Mouse (Mus musculus) right cerebral cortex, adult 18-20 months (tissue): ENCODE measurements around the gene Gm17606.
"Not testable (repeated sequence)": the region's sequence is repeated elsewhere in the genome, so short reads cannot be mapped to it uniquely, and the experiment has no call there.

Experiments
- DNase-seq: peaks from one replicate; pipeline ENCODE4 v3.0.0; 2022; ENCODE audit warnings: mixed read lengths

The Gm17606 gene

GRCm38 (mm10) chr14:54640946-54641304, at the start of gene Gm17606:
Gm17606 (plus strand) TSS chr14:54640952.
- no peak for DNase-seq

DNA sequence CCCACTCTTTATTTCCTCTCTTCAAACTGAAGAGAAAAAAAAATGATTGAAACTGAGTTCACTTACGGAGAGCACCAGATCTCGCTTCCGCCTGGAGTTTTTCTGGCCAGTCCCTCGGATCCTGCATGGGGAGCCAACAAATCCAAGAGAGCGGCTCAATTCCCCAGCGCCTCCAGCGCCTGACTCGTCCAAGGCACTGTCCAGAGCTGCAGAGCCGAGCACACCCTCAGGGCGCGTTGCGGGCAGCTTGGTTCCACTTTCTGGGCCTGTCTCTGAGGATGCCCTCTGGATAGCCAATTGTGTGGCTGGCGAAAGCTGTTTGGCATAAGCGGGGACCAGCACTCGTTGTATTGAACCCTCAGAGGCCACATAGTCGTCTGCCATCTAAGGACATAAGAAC, 49.7 kb upstream of the Gm17606 start:
- no peak for DNase-seq

DNA sequence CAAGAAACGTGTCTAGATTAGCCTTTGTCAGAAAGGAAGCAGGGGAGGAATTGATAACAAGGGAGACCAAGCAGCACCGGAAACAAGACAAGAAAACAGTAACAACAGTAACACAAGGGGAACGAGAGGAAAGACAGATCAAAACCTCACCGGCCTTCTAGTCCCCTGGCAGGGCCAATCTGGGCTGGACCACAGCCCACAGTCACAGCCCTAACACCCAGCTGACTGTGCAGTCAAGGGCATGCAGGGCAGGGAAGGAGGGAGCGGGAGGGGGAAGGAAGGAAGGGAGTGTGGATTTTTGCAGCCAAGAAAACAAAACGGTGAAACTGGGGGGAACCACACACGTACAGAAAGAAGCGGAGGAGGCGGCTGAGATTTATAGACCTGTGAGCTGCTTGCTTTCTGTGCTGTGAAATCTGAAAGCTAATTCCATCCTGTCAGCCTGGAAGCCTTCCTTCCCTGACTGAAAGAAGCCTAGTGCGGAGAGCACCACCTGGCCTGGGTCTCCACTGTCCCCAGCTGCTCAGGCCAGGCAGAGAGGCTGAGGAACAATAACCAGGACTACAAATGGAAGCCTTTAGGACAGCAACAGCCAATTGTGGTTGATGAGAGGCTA, 48.3 kb upstream of the Gm17606 start:
- DNase-seq = peak; percentile 71

- no peak for DNase-seq
Measured at GRCm38 (mm10) chr14:54594055-54594454, 46.7 kb upstream of the Gm17606 start.

- peak; percentile 69 for DNase-seq
Measured at GRCm38 (mm10) chr14:54594631-54595414, 45.9 kb upstream of the Gm17606 start.

DNA sequence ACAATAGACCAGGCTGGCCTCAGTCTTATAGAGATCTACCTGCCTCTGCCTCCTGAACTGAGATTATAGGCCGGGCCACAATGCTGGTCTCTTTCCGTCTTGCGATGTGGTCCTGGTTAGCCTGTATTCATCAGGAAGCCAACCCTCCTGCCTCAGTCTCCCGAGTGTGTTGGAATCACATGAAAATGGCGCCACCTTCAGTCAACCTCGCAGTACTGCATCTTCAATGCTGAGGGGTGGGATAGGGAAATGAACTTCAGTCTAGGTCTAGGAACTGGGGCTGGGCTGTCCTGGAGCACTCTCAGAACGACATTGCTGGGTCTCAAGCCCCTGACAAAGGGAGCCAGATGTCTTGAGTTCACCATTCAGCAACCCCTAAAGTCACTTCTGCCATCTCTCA, 43.7 kb upstream of the Gm17606 start:
- DNase-seq = no peak

DNA sequence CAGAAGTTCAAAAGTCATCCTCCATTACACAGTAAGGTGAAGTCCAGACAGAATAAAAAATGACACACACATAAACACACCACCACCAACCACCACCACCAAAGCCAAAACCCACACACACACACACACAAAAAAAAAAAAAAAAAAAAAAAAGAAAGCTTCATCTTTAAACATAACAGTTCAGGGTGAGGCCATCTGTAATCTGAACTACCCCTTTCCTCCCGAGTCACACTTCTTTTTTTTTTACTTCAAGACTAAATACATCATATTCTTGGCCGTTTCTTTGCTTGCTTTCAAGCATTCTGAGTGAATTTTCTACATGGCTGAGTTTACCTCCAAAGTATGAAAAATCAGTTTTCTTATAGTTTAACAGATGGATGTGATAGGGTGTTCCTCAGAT, 39.2 kb upstream of the Gm17606 start:
- DNase-seq = no peak

DNA sequence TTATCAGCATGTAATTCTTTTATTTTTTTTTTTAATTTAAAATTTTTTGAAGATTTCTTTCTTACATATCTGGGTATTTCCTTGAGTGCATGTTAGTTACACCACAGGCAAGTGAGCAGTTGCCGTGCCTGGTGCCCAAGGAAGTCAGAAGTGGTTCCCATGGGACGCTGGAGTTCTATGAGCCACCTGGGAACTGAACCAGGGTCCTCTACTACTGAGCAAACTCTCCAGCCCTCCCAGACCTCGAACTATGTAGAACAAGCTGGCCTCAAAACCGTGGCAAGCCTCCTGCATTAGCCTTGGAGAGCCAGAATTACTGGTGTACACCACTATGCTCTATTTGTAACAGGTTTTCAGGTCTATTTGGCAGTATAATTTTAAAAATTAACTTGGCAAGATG, 38.1 kb upstream of the Gm17606 start:
- no peak for DNase-seq

GRCm38 (mm10) chr14:54603038-54603654, 37.6 kb upstream of the Gm17606 start:
- DNase-seq = peak; percentile 97

GRCm38 (mm10) chr14:54603686-54604085, 37.1 kb upstream of the Gm17606 start:
- no peak for DNase-seq

- DNase-seq = peak; percentile 79
Measured at GRCm38 (mm10) chr14:54605752-54606321, 34.9 kb upstream of the Gm17606 start, which contains the start of gene 4931414P19Rik. 4931414P19Rik (minus strand) TSS chr14:54605993.

GRCm38 (mm10) chr14:54607226-54607625, 33.5 kb upstream of the Gm17606 start:
- no peak for DNase-seq

DNA sequence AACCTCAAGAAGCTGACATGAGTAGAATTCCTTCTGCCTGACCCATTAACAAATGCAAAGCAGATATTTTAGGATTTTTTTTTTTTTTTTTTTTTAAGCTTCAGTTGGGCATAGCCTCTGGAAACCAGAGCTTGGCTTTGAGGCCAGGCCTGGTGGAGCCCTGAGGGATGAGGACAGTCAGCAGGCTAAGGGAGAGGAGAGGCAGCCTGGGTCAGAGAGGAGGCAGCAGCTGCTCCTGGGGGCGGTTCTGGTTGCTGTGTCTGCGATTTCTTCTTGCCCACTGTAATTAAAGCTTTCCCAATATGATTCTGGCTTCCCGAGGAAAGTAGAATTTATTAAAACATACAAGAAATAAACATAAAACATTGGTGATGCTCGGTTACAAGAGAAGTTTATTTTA, 31.5 kb upstream of the Gm17606 start:
- DNase-seq = no peak

DNA sequence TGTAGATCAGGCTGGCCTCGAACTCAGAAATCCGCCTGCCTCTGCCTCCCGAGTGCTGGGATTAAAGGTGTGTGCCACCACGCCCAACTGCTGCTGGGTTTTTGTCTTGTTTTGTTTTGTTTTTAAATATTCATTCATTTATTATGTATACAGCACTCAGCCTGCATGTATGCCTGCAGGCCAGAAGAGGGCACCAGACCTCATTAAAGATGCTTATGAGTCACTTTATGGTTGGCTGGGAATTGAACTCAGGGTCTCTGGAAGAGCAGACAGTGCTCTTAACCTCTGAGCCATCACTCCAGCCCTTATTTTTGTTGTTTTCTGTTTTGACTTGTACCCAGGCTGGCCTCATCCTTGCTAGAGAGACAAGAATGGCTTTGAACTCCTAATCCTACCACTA, 30.8 kb upstream of the Gm17606 start:
- no peak for DNase-seq

DNA sequence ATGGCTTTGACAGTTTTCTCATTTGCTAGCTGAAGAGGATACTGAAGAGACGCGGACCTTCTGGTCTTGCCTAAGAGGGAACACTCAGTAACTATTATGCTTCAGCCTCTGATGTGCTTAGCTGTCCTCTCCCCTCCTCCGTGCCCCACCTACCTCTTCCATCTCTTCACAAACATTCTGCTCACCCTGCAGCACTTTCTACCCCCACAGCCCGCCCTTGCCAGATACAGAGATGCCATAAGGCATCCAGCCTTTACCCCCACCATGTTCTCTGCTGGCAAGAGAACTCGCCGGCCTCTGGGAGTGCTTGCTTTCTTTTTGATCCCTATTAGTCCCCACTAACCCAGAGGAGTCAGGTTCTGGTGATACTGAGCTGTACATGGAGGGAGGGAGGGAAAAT, 30.1 kb upstream of the Gm17606 start:
- DNase-seq = peak; percentile 83

GRCm38 (mm10) chr14:54614130-54614529, 26.6 kb upstream of the Gm17606 start:
- not testable (repeated sequence) for DNase-seq

GRCm38 (mm10) chr14:54616226-54616825, 24.4 kb upstream of the Gm17606 start:
- DNase-seq = no peak

- DNase-seq = no peak
Measured at GRCm38 (mm10) chr14:54617152-54617896, 23.4 kb upstream of the Gm17606 start.

GRCm38 (mm10) chr14:54617897-54618365, 22.8 kb upstream of the Gm17606 start, which contains the start of gene Psmb5:
Psmb5 (minus strand) TSS chr14:54618022.
- DNase-seq = peak; percentile 88

DNA sequence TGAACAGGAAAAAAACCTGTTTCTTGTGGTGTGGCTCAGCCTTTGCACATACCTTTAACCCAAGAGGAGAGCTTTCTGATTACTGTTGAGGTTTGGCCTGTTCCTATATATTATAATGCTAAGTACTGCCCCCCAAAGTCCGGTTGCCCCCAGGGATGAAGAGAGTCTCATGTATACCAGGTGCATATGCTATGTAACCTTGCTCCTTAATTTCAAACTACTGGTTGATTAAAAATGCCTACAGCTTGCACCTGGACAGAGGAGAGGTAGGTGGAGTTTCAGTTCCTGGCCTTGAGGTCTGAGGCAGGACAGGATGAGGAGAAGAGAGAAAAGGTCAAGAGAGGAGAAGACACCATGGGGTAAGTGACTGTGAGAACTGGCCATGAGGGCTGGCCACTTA, 19.6 kb upstream of the Gm17606 start, which contains the start of gene Psmb11:
TSS of gene Psmb11 (plus strand) at position 301 of the 400 bp plus-strand sequence.
- DNase-seq = no peak

GRCm38 (mm10) chr14:54623334-54623733, 17.4 kb upstream of the Gm17606 start:
- DNase-seq = no peak

- no peak for DNase-seq
Measured at GRCm38 (mm10) chr14:54624976-54625375, 15.8 kb upstream of the Gm17606 start.
